Mouse (Mus musculus) midbrain, embryonic 14.5 days (tissue): ENCODE measurements at regions not wholly inside any gene's neighbourhood (a gene's known extent, or its start where the extent isn't known, plus 50 kb on each side); places are given as distances from the start of the nearest gene placed in this dataset.

ENCODE experiments used
- ATAC-seq: fragments of 200-750 bp; cut with Nextera tagmentation; 2 replicates; pipeline ENCODE4 v1.8.0; 2017; ENCODE audit warnings: moderate number of reproducible peaks, moderate library complexity; ENCODE audit not compliant: low FRiP score, low TSS enrichment
- DNase-seq: peaks from one replicate; pipeline ENCODE4 v3.0.0-alpha.2; 2015
- H3K27ac ChIP-seq: fragments of 300-500 bp; sonication (generic); replicated peaks from 2 replicates; pipeline ENCODE4 v1.5.1; 2014; ENCODE audit warnings: mild to moderate bottlenecking, low read depth, low read length, moderate library complexity
- H3K27me3 ChIP-seq: fragments of 300-500 bp; sonication (generic); 2 replicates; pipeline ENCODE4 v1.6.1; 2014; ENCODE audit warnings: low read length, control low read depth, mixed read lengths; ENCODE audit not compliant: control insufficient read depth, insufficient read depth
- H3K36me3 ChIP-seq: fragments of 300-500 bp; sonication (generic); 2 replicates; pipeline ENCODE4 v1.6.1; 2014; ENCODE audit warnings: low read length, control low read depth; ENCODE audit not compliant: control insufficient read depth, insufficient read depth
- H3K4me1 ChIP-seq: fragments of 300-500 bp; sonication (generic); 2 replicates; pipeline ENCODE4 v1.6.1; 2014; ENCODE audit warnings: mild to moderate bottlenecking, antibody characterized with exemption, low read length, control low read depth; ENCODE audit not compliant: control insufficient read depth, insufficient read depth
- H3K4me2 ChIP-seq: fragments of 300-500 bp; sonication (generic); 2 replicates; pipeline ENCODE4 v1.6.1; 2014; ENCODE audit warnings: mild to moderate bottlenecking, low read length, moderate library complexity
- H3K4me3 ChIP-seq: fragments of 300-500 bp; sonication (generic); replicated peaks from 2 replicates; pipeline ENCODE4 v1.5.1; 2014; ENCODE audit warnings: low read depth, low read length
- H3K9ac ChIP-seq: fragments of 300-500 bp; sonication (generic); replicated peaks from 2 replicates; pipeline ENCODE4 v1.6.1; 2014; ENCODE audit warnings: mild to moderate bottlenecking, low read length, moderate library complexity
- H3K9me3 ChIP-seq: fragments of 300-500 bp; sonication (generic); 2 replicates; pipeline ENCODE4 v1.6.1; 2016; ENCODE audit warnings: low read length, control low read depth, mixed read lengths; ENCODE audit not compliant: control insufficient read depth
- WGBS: fragments of 180-500 bp; shearing (Covaris S2); extraction: QIAGEN DNeasy Blood & Tissue Kit; methylation state at CpG from one replicate; pipeline ENCODE4 v1.1.7; 2014; 5-methylcytosine and 5-hydroxymethylcytosine counted together

GRCm38 (mm10) chr9:41478106-41478848, 316.8 kb upstream of the Ubash3b start:
- H3K9me3 ChIP-seq: no peaks in the 10 kb centered on the region
- no peak overlapping the region for H3K9ac ChIP-seq
- no peak overlapping the region for H3K4me2 ChIP-seq
- DNase-seq: peak; percentile 30
- ATAC-seq: no peak
- peaks cover 5% of the 10 kb centered on the region; the same call in 1 of the 2 replicates for H3K36me3 ChIP-seq
- WGBS: 62% methylated on average over 7 of the region's 7 CpGs
- H3K27me3 ChIP-seq: no peaks in the 10 kb centered on the region
- peaks cover 16% of the 10 kb centered on the region for H3K4me1 ChIP-seq
- 0 out of 2 replicates have a peak overlapping the region, but pooled peaks have one; percentile 5 for H3K27ac ChIP-seq
- H3K4me3 ChIP-seq: no peak overlapping the region

GRCm38 (mm10) chr9:41475326-41475725, 313.8 kb upstream of the Ubash3b start:
- Histone ChIP-seq H3K27ac (peak overlapping the region; percentile 79; the same call in 1 of the 2 replicates), H3K27me3 (no peaks in the 10 kb centered on the region), H3K4me2 (peak overlapping the region; percentile 42), H3K4me1 (peaks cover 16% of the 10 kb centered on the region), H3K36me3 (no peaks in the 10 kb centered on the region), H3K9ac (no peak overlapping the region), H3K9me3 (no peaks in the 10 kb centered on the region), H3K4me3 (0 out of 2 replicates have a peak overlapping the region, but pooled peaks have one; percentile 16)
- WGBS: 82% methylated on average over 8 of the region's 8 CpGs
- DNase-seq: no peak
- no peak for ATAC-seq

- 58% methylated on average over 6 of the region's 6 CpGs for WGBS
- Histone ChIP-seq H3K9ac (no peak overlapping the region), H3K4me2 (peak overlapping the region; percentile 42), H3K36me3 (no peaks in the 10 kb centered on the region), H3K4me3 (peak overlapping the region; percentile 16; the same call in 1 of the 2 replicates), H3K4me1 (peaks cover 20% of the 10 kb centered on the region), H3K9me3 (no peaks in the 10 kb centered on the region), H3K27ac (peak overlapping the region; percentile 79), H3K27me3 (no peaks in the 10 kb centered on the region)
- no peak for DNase-seq
- peak; percentile 43; the same call in 1 of the 2 replicates for ATAC-seq
Measured at GRCm38 (mm10) chr9:41474945-41475297, 313.4 kb upstream of the Ubash3b start.

- H3K4me2 ChIP-seq: peak overlapping the region; percentile 42
- H3K36me3 ChIP-seq: no peaks in the 10 kb centered on the region
- DNase-seq: peak; percentile 91
- H3K4me3 ChIP-seq: no peak overlapping the region
- ATAC-seq: peak; percentile 88
- H3K27me3 ChIP-seq: no peaks in the 10 kb centered on the region
- no peaks in the 10 kb centered on the region for H3K9me3 ChIP-seq
- peak overlapping the region; percentile 79 for H3K27ac ChIP-seq
- WGBS: 32% methylated on average over 11 of the region's 11 CpGs
- peaks cover 22% of the 10 kb centered on the region for H3K4me1 ChIP-seq
- H3K9ac ChIP-seq: no peak overlapping the region; the same call in 1 of the 2 replicates
Measured at GRCm38 (mm10) chr9:41474244-41474944, 312.9 kb upstream of the Ubash3b start.

- 93% methylated on average over 5 of the region's 5 CpGs for WGBS
- Histone ChIP-seq H3K4me1 (peaks cover 22% of the 10 kb centered on the region), H3K9me3 (no peaks in the 10 kb centered on the region), H3K4me3 (no peak overlapping the region), H3K27me3 (no peaks in the 10 kb centered on the region), H3K9ac (no peak overlapping the region), H3K36me3 (no peaks in the 10 kb centered on the region), H3K27ac (peak overlapping the region; percentile 79; the same call in 1 of the 2 replicates), H3K4me2 (no peak overlapping the region)
- no peak for DNase-seq
- ATAC-seq: no peak
Measured at GRCm38 (mm10) chr9:41473506-41473905, 312.0 kb upstream of the Ubash3b start.

- no peaks in the 10 kb centered on the region for H3K36me3 ChIP-seq
- peaks cover 22% of the 10 kb centered on the region for H3K4me1 ChIP-seq
- no peak overlapping the region for H3K4me3 ChIP-seq
- H3K9me3 ChIP-seq: no peaks in the 10 kb centered on the region
- no peak overlapping the region for H3K27ac ChIP-seq
- no peak for DNase-seq
- no peaks in the 10 kb centered on the region for H3K27me3 ChIP-seq
- ATAC-seq: no peak
- no peak overlapping the region for H3K4me2 ChIP-seq
- no peak overlapping the region for H3K9ac ChIP-seq
- 96% methylated on average over 3 of the region's 3 CpGs for WGBS
Measured at GRCm38 (mm10) chr9:41471345-41471744, 309.8 kb upstream of the Ubash3b start.

- no peaks in the 10 kb centered on the region for H3K27me3 ChIP-seq
- H3K9me3 ChIP-seq: no peaks in the 10 kb centered on the region
- no peaks in the 10 kb centered on the region for H3K36me3 ChIP-seq
- DNase-seq (no peak), ATAC-seq (no peak)
- peaks cover 19% of the 10 kb centered on the region for H3K4me1 ChIP-seq
- WGBS: 66% methylated on average over 6 of the region's 6 CpGs
- no peak overlapping the region for H3K9ac ChIP-seq
- no peak overlapping the region; the same call in 1 of the 2 replicates for H3K27ac ChIP-seq
- no peak overlapping the region for H3K4me3 ChIP-seq
- no peak overlapping the region for H3K4me2 ChIP-seq
Measured at GRCm38 (mm10) chr9:41470010-41470409, 308.5 kb upstream of the Ubash3b start.

- no peak for DNase-seq
- Histone ChIP-seq H3K27me3 (no peaks in the 10 kb centered on the region), H3K4me2 (no peak overlapping the region), H3K36me3 (no peaks in the 10 kb centered on the region), H3K9ac (no peak overlapping the region), H3K9me3 (no peaks in the 10 kb centered on the region), H3K4me1 (peaks cover 14% of the 10 kb centered on the region), H3K27ac (no peak overlapping the region), H3K4me3 (no peak overlapping the region)
- 75% methylated on average over 5 of the region's 5 CpGs for WGBS
- ATAC-seq: no peak
Measured at GRCm38 (mm10) chr9:41469414-41469813, 307.9 kb upstream of the Ubash3b start.
